Mouse (Mus musculus): Measurements from ENCODE around the gene Ypel2. TPM values are rescaled to one million over a fixed set of nuclear protein-coding genes. Genes with fewer than 3 reads are reported as not detected.
"Not testable (repeated sequence)": the region's sequence is repeated elsewhere in the genome, so short reads cannot be mapped to it uniquely, and the experiment has no call there.

Ypel2 gene
- 16.8 and 23.9 TPM in 2 replicates for polyA plus RNA-seq (2014; fragmentation: Nextera tagmentation; extraction: Ambion mirVana)

GRCm38 (mm10) chr11:86993041-86994037 lies at the start of gene Ypel2:
TSS of gene Ypel2 (minus strand) at chr11:86993707.
- ATAC-seq (replicated peaks; ENCODE audit: insufficient number of reproducible peaks, low FRiP score, low TSS enrichment) = peak; percentile 97
- H3K27ac ChIP-seq (ENCODE audit: low read depth, low read length) = peak within 1 kb of the TSS; percentile 96
- H3K4me1 ChIP-seq (ENCODE audit: control insufficient read depth, insufficient read depth, low read length) = peaks cover 39% of the 10 kb centered on the region
- H3K4me3 ChIP-seq (ENCODE audit: low read depth, low read length) = peak within 1 kb of the TSS; percentile 93
- H3K4me2 ChIP-seq = peak within 1 kb of the TSS; percentile 78
- under 1% methylated on average over 96 of the region's 96 CpGs for WGBS (ENCODE audit: insufficient replicate concordance)
- no peaks in the 10 kb centered on the region for H3K36me3 ChIP-seq (ENCODE audit: control insufficient read depth, insufficient read depth, low read length)
- H3K27me3 ChIP-seq (ENCODE audit: control insufficient read depth, insufficient read depth, low read length) = no peaks in the 10 kb centered on the region
- H3K9me3 ChIP-seq (replicated peaks; ENCODE audit: control insufficient read depth, low read length) = no peaks in the 10 kb centered on the region
- peak within 1 kb of the TSS; percentile 90 for H3K9ac ChIP-seq (ENCODE audit: low read depth, low read length)

GRCm38 (mm10) chr11:87043052-87043451 lies 49.5 kb upstream of the Ypel2 start:
- Histone ChIP-seq H3K36me3 (ENCODE audit: control insufficient read depth, insufficient read depth, low read length) (peaks cover 6% of the 10 kb centered on the region), H3K9ac (ENCODE audit: low read depth, low read length) (no peak overlapping the region), H3K27me3 (ENCODE audit: control insufficient read depth, insufficient read depth, low read length) (no peaks in the 10 kb centered on the region), H3K4me1 (ENCODE audit: control insufficient read depth, insufficient read depth, low read length) (no peaks in the 10 kb centered on the region), H3K4me2 (no peak overlapping the region), H3K4me3 (ENCODE audit: low read depth, low read length) (no peak overlapping the region), H3K27ac (ENCODE audit: low read depth, low read length) (no peak overlapping the region), H3K9me3 (replicated peaks; ENCODE audit: control insufficient read depth, low read length) (no peaks in the 10 kb centered on the region)
- WGBS (ENCODE audit: insufficient replicate concordance) = 78% methylated on average over 3 of the region's 3 CpGs
- ATAC-seq (replicated peaks; ENCODE audit: insufficient number of reproducible peaks, low FRiP score, low TSS enrichment) = no peak

- H3K27ac ChIP-seq (ENCODE audit: low read depth, low read length) = no peak overlapping the region
- no peaks in the 10 kb centered on the region for H3K4me1 ChIP-seq (ENCODE audit: control insufficient read depth, insufficient read depth, low read length)
- H3K9me3 ChIP-seq (replicated peaks; ENCODE audit: control insufficient read depth, low read length) = no peaks in the 10 kb centered on the region
- ATAC-seq (replicated peaks; ENCODE audit: insufficient number of reproducible peaks, low FRiP score, low TSS enrichment) = no peak
- no peak overlapping the region for H3K9ac ChIP-seq (ENCODE audit: low read depth, low read length)
- no peak overlapping the region for H3K4me2 ChIP-seq
- H3K27me3 ChIP-seq (ENCODE audit: control insufficient read depth, insufficient read depth, low read length) = no peaks in the 10 kb centered on the region
- H3K4me3 ChIP-seq (ENCODE audit: low read depth, low read length) = no peak overlapping the region
- 83% methylated on average over 9 of the region's 9 CpGs for WGBS (ENCODE audit: insufficient replicate concordance)
- peaks cover 8% of the 10 kb centered on the region for H3K36me3 ChIP-seq (ENCODE audit: control insufficient read depth, insufficient read depth, low read length)
Observed at GRCm38 (mm10) chr11:87039307-87039963, 45.9 kb upstream of the Ypel2 start.

GRCm38 (mm10) chr11:87036180-87036579 lies 42.7 kb upstream of the Ypel2 start:
- WGBS (ENCODE audit: insufficient replicate concordance) = 57% methylated on average over 4 of the region's 4 CpGs
- ATAC-seq (replicated peaks; ENCODE audit: insufficient number of reproducible peaks, low FRiP score, low TSS enrichment) = no peak
- H3K4me2 ChIP-seq = no peak overlapping the region
- H3K27me3 ChIP-seq (ENCODE audit: control insufficient read depth, insufficient read depth, low read length) = no peaks in the 10 kb centered on the region
- H3K4me3 ChIP-seq (ENCODE audit: low read depth, low read length) = no peak overlapping the region
- no peaks in the 10 kb centered on the region for H3K4me1 ChIP-seq (ENCODE audit: control insufficient read depth, insufficient read depth, low read length)
- H3K9me3 ChIP-seq (replicated peaks; ENCODE audit: control insufficient read depth, low read length) = no peaks in the 10 kb centered on the region
- H3K27ac ChIP-seq (ENCODE audit: low read depth, low read length) = no peak overlapping the region
- H3K9ac ChIP-seq (ENCODE audit: low read depth, low read length) = no peak overlapping the region
- peaks cover 4% of the 10 kb centered on the region for H3K36me3 ChIP-seq (ENCODE audit: control insufficient read depth, insufficient read depth, low read length)

GRCm38 (mm10) chr11:87028212-87028611 lies 34.7 kb upstream of the Ypel2 start:
- H3K9ac ChIP-seq (ENCODE audit: low read depth, low read length) = no peak overlapping the region
- WGBS (ENCODE audit: insufficient replicate concordance) = 64% methylated on average over 3 of the region's 3 CpGs
- H3K36me3 ChIP-seq (ENCODE audit: control insufficient read depth, insufficient read depth, low read length) = no peaks in the 10 kb centered on the region
- 0 out of 2 replicates have a peak, but pooled peaks cover 3% of the 10 kb centered on the region for H3K4me1 ChIP-seq (ENCODE audit: control insufficient read depth, insufficient read depth, low read length)
- no peaks in the 10 kb centered on the region for H3K27me3 ChIP-seq (ENCODE audit: control insufficient read depth, insufficient read depth, low read length)
- H3K9me3 ChIP-seq (replicated peaks; ENCODE audit: control insufficient read depth, low read length) = no peaks in the 10 kb centered on the region
- no peak for ATAC-seq (replicated peaks; ENCODE audit: insufficient number of reproducible peaks, low FRiP score, low TSS enrichment)
- no peak overlapping the region for H3K4me3 ChIP-seq (ENCODE audit: low read depth, low read length)
- no peak overlapping the region for H3K4me2 ChIP-seq
- no peak overlapping the region for H3K27ac ChIP-seq (ENCODE audit: low read depth, low read length)

- Histone ChIP-seq H3K27me3 (ENCODE audit: control insufficient read depth, insufficient read depth, low read length) (no peaks in the 10 kb centered on the region), H3K4me1 (ENCODE audit: control insufficient read depth, insufficient read depth, low read length) (0 out of 2 replicates have a peak, but pooled peaks cover 3% of the 10 kb centered on the region), H3K4me3 (ENCODE audit: low read depth, low read length) (no peak overlapping the region), H3K36me3 (ENCODE audit: control insufficient read depth, insufficient read depth, low read length) (no peaks in the 10 kb centered on the region), H3K9ac (ENCODE audit: low read depth, low read length) (no peak overlapping the region), H3K4me2 (no peak overlapping the region), H3K27ac (ENCODE audit: low read depth, low read length) (no peak overlapping the region), H3K9me3 (replicated peaks; ENCODE audit: control insufficient read depth, low read length) (no peaks in the 10 kb centered on the region)
- WGBS (ENCODE audit: insufficient replicate concordance) = 71% methylated on average over 9 of the region's 9 CpGs
- ATAC-seq (replicated peaks; ENCODE audit: insufficient number of reproducible peaks, low FRiP score, low TSS enrichment) = no peak
Observed at GRCm38 (mm10) chr11:87026096-87026875, 32.8 kb upstream of the Ypel2 start.

- no peaks in the 10 kb centered on the region for H3K4me1 ChIP-seq (ENCODE audit: control insufficient read depth, insufficient read depth, low read length)
- 80% methylated on average over 3 of the region's 3 CpGs for WGBS (ENCODE audit: insufficient replicate concordance)
- H3K4me3 ChIP-seq (ENCODE audit: low read depth, low read length) = no peak overlapping the region
- no peaks in the 10 kb centered on the region for H3K9me3 ChIP-seq (replicated peaks; ENCODE audit: control insufficient read depth, low read length)
- H3K4me2 ChIP-seq = no peak overlapping the region
- ATAC-seq (replicated peaks; ENCODE audit: insufficient number of reproducible peaks, low FRiP score, low TSS enrichment) = no peak
- H3K27ac ChIP-seq (ENCODE audit: low read depth, low read length) = no peak overlapping the region
- no peaks in the 10 kb centered on the region for H3K36me3 ChIP-seq (ENCODE audit: control insufficient read depth, insufficient read depth, low read length)
- no peak overlapping the region for H3K9ac ChIP-seq (ENCODE audit: low read depth, low read length)
- no peaks in the 10 kb centered on the region for H3K27me3 ChIP-seq (ENCODE audit: control insufficient read depth, insufficient read depth, low read length)
Observed at GRCm38 (mm10) chr11:87025351-87025750, 31.8 kb upstream of the Ypel2 start.

- not testable (repeated sequence) for H3K9me3 ChIP-seq (replicated peaks; ENCODE audit: control insufficient read depth, low read length); ATAC-seq (replicated peaks; ENCODE audit: insufficient number of reproducible peaks, low FRiP score, low TSS enrichment)
Observed at GRCm38 (mm10) chr11:87023240-87023639, 29.7 kb upstream of the Ypel2 start.

More at GRCm38 (mm10) chr11:87023240-87023639, 29.7 kb upstream of the Ypel2 start:
- not testable (repeated sequence) for H3K4me1 ChIP-seq (ENCODE audit: control insufficient read depth, insufficient read depth, low read length); H3K27me3 ChIP-seq (ENCODE audit: control insufficient read depth, insufficient read depth, low read length); H3K4me3 ChIP-seq (ENCODE audit: low read depth, low read length); H3K36me3 ChIP-seq (ENCODE audit: control insufficient read depth, insufficient read depth, low read length); H3K4me2 ChIP-seq; H3K9ac ChIP-seq (ENCODE audit: low read depth, low read length); H3K27ac ChIP-seq (ENCODE audit: low read depth, low read length)
- 67% methylated on average over 8 of the region's 8 CpGs for WGBS (ENCODE audit: insufficient replicate concordance)
